Mouse (Mus musculus): Measurements from ENCODE around the gene Zfp865. TPM values are rescaled to one million over a fixed set of nuclear protein-coding genes. Genes with fewer than 3 reads are reported as not detected.

The Zfp865 gene
- 42.2 to 48.1 TPM (median 47.2 TPM) in 4 replicates for total RNA-seq (2023; ENCODE audit: inconsistent age)

GRCm38 (mm10) chr7:5020000-5020681 lies at the start of gene Zfp865, which contains the start of gene Ccdc106:
Zfp865 (plus strand) TSS chr7:5020376.
Ccdc106 (plus strand) TSS chr7:5020553.

GRCm38 (mm10) chr7:4971068-4971467 lies 49.1 kb upstream of the Zfp865 start, which contains the start of gene Sbk3:
Sbk3 (minus strand) TSS chr7:4971168.

GRCm38 (mm10) chr7:4996003-4996895 lies 23.9 kb upstream of the Zfp865 start, which contains the start of gene Zfp579:
Zfp579 (minus strand) TSS chr7:4996158.

GRCm38 (mm10) chr7:5014251-5015117 lies 5.7 kb upstream of the Zfp865 start, which contains the start of the genes Zfp524 and Fiz1:
Zfp524 (plus strand) TSS chr7:5014415.
Fiz1 (minus strand) TSS chr7:5014697.

GRCm38 (mm10) chr7:5015118-5016001 lies 4.8 kb upstream of the Zfp865 start, which contains the start of gene Gm44973:
Gm44973 (plus strand) TSS chr7:5015496.

GRCm38 (mm10) chr7:5033818-5034217 lies 13.6 kb downstream of the Zfp865 start, which contains the start of gene 4632433K11Rik:
4632433K11Rik (plus strand) TSS chr7:5034118.

GRCm38 (mm10) chr7:5038109-5038732 lies 18.0 kb downstream of the Zfp865 start, which contains the start of gene Zfp784:
Zfp784 (minus strand) TSS chr7:5038446.

GRCm38 (mm10) chr7:5051193-5052192 lies 31.3 kb downstream of the Zfp865 start, which contains the start of gene Zfp580:
Zfp580 (plus strand) TSS chr7:5051538.

GRCm38 (mm10) chr7:5061774-5062359 lies 41.7 kb downstream of the Zfp865 start, which contains the start of gene U2af2:
U2af2 (plus strand) TSS chr7:5062143.

GRCm38 (mm10) chr7:5080010-5080751 lies 60.0 kb downstream of the Zfp865 start, which contains the start of gene Epn1:
Epn1 (plus strand) TSS chr7:5080235.

Other genes with a start within 250 kb of the Zfp865 start
- gene Fam71e2, start 249.1 kb upstream of the Zfp865 start, total RNA-seq (2023; ENCODE audit: inconsistent age): not detected in 4 replicates
- gene Il11, start 237.5 kb upstream of the Zfp865 start, total RNA-seq (2023; ENCODE audit: inconsistent age): not detected in 4 replicates
- not detected in 4 replicates for gene Tmem190, start 237.4 kb upstream of the Zfp865 start, total RNA-seq (2023; ENCODE audit: inconsistent age)
- gene Tmem238, start 230.7 kb upstream of the Zfp865 start, total RNA-seq (2023; ENCODE audit: inconsistent age): 2.0 to 2.9 TPM (median 2.4 TPM) in 4 replicates
- 1,659 to 1,852 TPM (median 1,727 TPM) in 4 replicates for gene Rpl28, start 227.5 kb upstream of the Zfp865 start, total RNA-seq (2023; ENCODE audit: inconsistent age)
- gene Ube2s, start 207.8 kb upstream of the Zfp865 start, total RNA-seq (2023; ENCODE audit: inconsistent age): 137 to 170 TPM (median 148 TPM) in 4 replicates
- 0.39 to 1.9 TPM (median 0.72 TPM) in 4 replicates for gene Shisa7, start 175.7 kb upstream of the Zfp865 start, total RNA-seq (2023; ENCODE audit: inconsistent age)
- 6.1 to 12.0 TPM (median 7.0 TPM) in 4 replicates for gene Isoc2b, start 150.1 kb upstream of the Zfp865 start, total RNA-seq (2023; ENCODE audit: inconsistent age)
- gene Isoc2a, start 143.2 kb upstream of the Zfp865 start, total RNA-seq (2023; ENCODE audit: inconsistent age): 10.5 to 13.7 TPM (median 12.2 TPM) in 4 replicates
- not detected in 4 replicates for gene Gm36210, start 113.9 kb upstream of the Zfp865 start, total RNA-seq (2023; ENCODE audit: inconsistent age)
- 36.5 to 39.0 TPM (median 38.7 TPM) in 4 replicates for gene Zfp628, start 105.2 kb upstream of the Zfp865 start, total RNA-seq (2023; ENCODE audit: inconsistent age)
- 8.3 to 9.7 TPM (median 9.1 TPM) in 4 replicates for gene Nat14, start 98.3 kb upstream of the Zfp865 start, total RNA-seq (2023; ENCODE audit: inconsistent age)
- gene Ssc5d, start 94.6 kb upstream of the Zfp865 start, total RNA-seq (2023; ENCODE audit: inconsistent age): 0.19 to 0.39 TPM (median 0.34 TPM) in 4 replicates
- 0.35 to 1.0 TPM in 2 of 4 replicates, not detected in the others for gene Sbk2, start 56.0 kb upstream of the Zfp865 start, total RNA-seq (2023; ENCODE audit: inconsistent age)
- 0.29 TPM in 1 of 4 replicates, not detected in the others for gene Sbk3, start 49.2 kb upstream of the Zfp865 start, total RNA-seq (2023; ENCODE audit: inconsistent age)
- 11.6 to 24.7 TPM (median 17.1 TPM) in 4 replicates for gene Zfp579, start 24.2 kb upstream of the Zfp865 start, total RNA-seq (2023; ENCODE audit: inconsistent age)
- 8.6 to 10.0 TPM (median 9.5 TPM) in 4 replicates for gene Zfp524, start 6.0 kb upstream of the Zfp865 start, total RNA-seq (2023; ENCODE audit: inconsistent age)
- gene Fiz1, start 5.7 kb upstream of the Zfp865 start, total RNA-seq (2023; ENCODE audit: inconsistent age): 54.1 to 62.6 TPM (median 56.9 TPM) in 4 replicates
- gene Gm44973, start 4.9 kb upstream of the Zfp865 start, total RNA-seq (2023; ENCODE audit: inconsistent age): not detected in 4 replicates
- gene Ccdc106, start 177 bp downstream of the Zfp865 start, total RNA-seq (2023; ENCODE audit: inconsistent age): not detected in 4 replicates
- not detected in 4 replicates for gene 4632433K11Rik, start 13.7 kb downstream of the Zfp865 start, total RNA-seq (2023; ENCODE audit: inconsistent age)
- 6.6 to 10.3 TPM (median 8.7 TPM) in 4 replicates for gene Zfp784, start 18.1 kb downstream of the Zfp865 start, total RNA-seq (2023; ENCODE audit: inconsistent age)
- 1.9 to 4.5 TPM (median 3.5 TPM) in 4 replicates for gene Zfp580, start 31.2 kb downstream of the Zfp865 start, total RNA-seq (2023; ENCODE audit: inconsistent age)
- gene U2af2, start 41.8 kb downstream of the Zfp865 start, total RNA-seq (2023; ENCODE audit: inconsistent age): 502 to 531 TPM (median 512 TPM) in 4 replicates
- 203 to 221 TPM (median 219 TPM) in 4 replicates for gene Epn1, start 59.9 kb downstream of the Zfp865 start, total RNA-seq (2023; ENCODE audit: inconsistent age)
- not detected in 4 replicates for gene Rfpl4, start 96.6 kb downstream of the Zfp865 start, total RNA-seq (2023; ENCODE audit: inconsistent age)
- 0.51 to 1.2 TPM (median 1.0 TPM) in 3 of 4 replicates, not detected in the other for gene Rasl2-9, start 105.6 kb downstream of the Zfp865 start, total RNA-seq (2023; ENCODE audit: inconsistent age)
- gene Vmn1r55, start 129.3 kb downstream of the Zfp865 start, total RNA-seq (2023; ENCODE audit: inconsistent age): not detected in 4 replicates
- not detected in 4 replicates for gene Vmn1r56, start 176.4 kb downstream of the Zfp865 start, total RNA-seq (2023; ENCODE audit: inconsistent age)
- not detected in 4 replicates for gene Vmn1r57, start 198.1 kb downstream of the Zfp865 start, total RNA-seq (2023; ENCODE audit: inconsistent age)

All from B cell, adult (primary cell).